Mouse (Mus musculus) MEL (cell line): ENCODE results near the gene Arhgap35. TPM values are rescaled to one million over a fixed set of nuclear protein-coding genes. Genes with fewer than 3 reads are reported as not detected.
A peak's percentile ranks its signal among the peaks of the same experiment; 100 is the strongest.

Experiments used
- DNase-seq: peaks from one replicate; pipeline ENCODE4 v3.0.0; 2011; ENCODE audit warnings: low read depth, low spot score
- H3K27ac ChIP-seq: 2 replicates; pipeline ENCODE4 v1.5.1; 2012; ENCODE audit warnings: low read depth, mild to moderate bottlenecking, control low read depth, low read length, moderate library complexity; ENCODE audit not compliant: control insufficient read depth
- H3K27me3 ChIP-seq, 2 experiments: fragments of 150-350 bp in 1 of 2; sonication (generic) in 1 of 2; 2 replicates each; pipeline ENCODE4 v1.6.1; 2012; ENCODE audit warnings: low read length in 2 of 2, mild to moderate bottlenecking in 2 of 2, improper control_type of control experiment in 1 of 2, moderate library complexity in 1 of 2; ENCODE audit not compliant: insufficient read depth in 2 of 2, control insufficient read depth in 1 of 2
- H3K36me3 ChIP-seq, 2 experiments: 2 replicates each; pipeline ENCODE4 v1.6.1; 2012 to 2014; ENCODE audit warnings: low read length in 2 of 2, improper control_type of control experiment in 1 of 2, inconsistent platforms in 1 of 2, mild to moderate bottlenecking in 1 of 2; ENCODE audit not compliant: insufficient read depth in 2 of 2, control insufficient read depth in 1 of 2
- H3K4me1 ChIP-seq, 2 experiments: fragments of 150-350 bp in 1 of 2; sonication (generic) in 1 of 2; 2 replicates each; pipeline ENCODE4 v1.6.1; 2012; ENCODE audit warnings: low read length in 2 of 2, improper control_type of control experiment in 1 of 2, mild to moderate bottlenecking in 1 of 2; ENCODE audit not compliant: insufficient read depth in 2 of 2, control insufficient read depth in 1 of 2
- H3K4me3 ChIP-seq, 2 experiments: fragments of 150-350 bp in 1 of 2; sonication (generic) in 1 of 2; 2 replicates each; pipeline ENCODE4 v1.5.1; 2012; ENCODE audit warnings: low read depth in 2 of 2, low read length in 2 of 2, mild to moderate bottlenecking in 2 of 2, moderate library complexity in 2 of 2, control low read depth in 1 of 2, improper control_type of control experiment in 1 of 2; ENCODE audit not compliant: control insufficient read depth in 1 of 2, insufficient read depth in 1 of 2
- H3K79me2 ChIP-seq: 2 replicates; pipeline ENCODE4 v1.6.1; 2012; ENCODE audit warnings: mild to moderate bottlenecking, low read length, moderate library complexity; ENCODE audit not compliant: control insufficient read depth, poor library complexity, insufficient read depth
- H3K9ac ChIP-seq: 2 replicates; pipeline ENCODE4 v1.6.1; 2012; ENCODE audit warnings: low read depth, mild to moderate bottlenecking, control low read depth, low read length, moderate library complexity; ENCODE audit not compliant: control insufficient read depth, poor library complexity, severe bottlenecking
- H3K9me3 ChIP-seq: fragments of 150-350 bp; sonication (generic); replicated peaks from 2 replicates; pipeline ENCODE4 v1.6.1; 2012; ENCODE audit warnings: mild to moderate bottlenecking, low read length, improper control_type of control experiment, moderate library complexity; ENCODE audit not compliant: insufficient read depth
- BHLHE40 ChIP-seq: IDR thresholded peaks from 2 replicates; pipeline ENCODE4 v1.6.1; 2012; ENCODE audit warnings: low read depth, mild to moderate bottlenecking, inconsistent platforms, low read length, improper control_type of control experiment, borderline replicate concordance
- CHD1 ChIP-seq: IDR thresholded peaks from 2 replicates; pipeline ENCODE4 v1.6.1; 2012; ENCODE audit warnings: low read depth, mild to moderate bottlenecking, inconsistent platforms, low read length, improper control_type of control experiment
- CHD2 ChIP-seq: IDR thresholded peaks from 2 replicates; pipeline ENCODE4 v1.6.1; 2011; ENCODE audit warnings: low read length, improper control_type of control experiment
- CTCF ChIP-seq, 3 experiments: IDR thresholded peaks in 2 of 3; conservative IDR thresholded peaks in 1 of 3; 2 replicates each; pipeline ENCODE4 v1.5.1; 2011 to 2012; ENCODE audit warnings: low read length in 3 of 3, low read depth in 2 of 3, mild to moderate bottlenecking in 2 of 3, improper control_type of control experiment in 1 of 3, inconsistent platforms in 1 of 3, mixed read lengths in 1 of 3, moderate library complexity in 1 of 3; ENCODE audit not compliant: control insufficient read depth in 1 of 3, insufficient read depth in 1 of 3, poor library complexity in 1 of 3, severe bottlenecking in 1 of 3
- E2F4 ChIP-seq: IDR thresholded peaks from 2 replicates; pipeline ENCODE4 v1.6.1; 2011; ENCODE audit warnings: low read depth, low read length, improper control_type of control experiment, borderline replicate concordance
- ELF1 ChIP-seq: IDR thresholded peaks from 2 replicates; pipeline ENCODE4 v1.6.1; 2014; ENCODE audit warnings: low read depth, mild to moderate bottlenecking, inconsistent platforms, low read length, improper control_type of control experiment, moderate library complexity
- ETS1 ChIP-seq: IDR thresholded peaks from 2 replicates; pipeline ENCODE4 v1.6.1; 2012; ENCODE audit warnings: low read depth, mild to moderate bottlenecking, inconsistent platforms, low read length, improper control_type of control experiment, moderate library complexity
- GATA1 ChIP-seq: IDR thresholded peaks from 2 replicates; pipeline ENCODE4 v1.6.1; 2011; ENCODE audit warnings: low read depth, low read length, improper control_type of control experiment
- HCFC1 ChIP-seq: IDR thresholded peaks from 2 replicates; pipeline ENCODE4 v1.6.1; 2012; ENCODE audit warnings: low read depth, mild to moderate bottlenecking, inconsistent platforms, low read length, improper control_type of control experiment, moderate library complexity
- MEF2A ChIP-seq: IDR thresholded peaks from 2 replicates; pipeline ENCODE4 v1.6.1; 2014; ENCODE audit warnings: low read depth, mild to moderate bottlenecking, inconsistent platforms, low read length, improper control_type of control experiment; ENCODE audit not compliant: poor library complexity, insufficient replicate concordance, severe bottlenecking; ENCODE audit errors: extremely low read depth
- MXI1 ChIP-seq: IDR thresholded peaks from 2 replicates; pipeline ENCODE4 v1.6.1; 2011; ENCODE audit warnings: mild to moderate bottlenecking, low read depth, low read length, improper control_type of control experiment
- MYB ChIP-seq: IDR thresholded peaks from 2 replicates; pipeline ENCODE4 v1.6.1; 2011; ENCODE audit warnings: mild to moderate bottlenecking, low read depth, low read length, improper control_type of control experiment
- MYC ChIP-seq: IDR thresholded peaks from 2 replicates; pipeline ENCODE4 v1.6.1; 2011; ENCODE audit warnings: low read depth, mild to moderate bottlenecking, low read length, improper control_type of control experiment, moderate library complexity
- NELFE ChIP-seq: IDR thresholded peaks from 2 replicates; pipeline ENCODE4 v1.6.1; 2011; ENCODE audit warnings: low read depth, low read length, improper control_type of control experiment
- NRF1 ChIP-seq: IDR thresholded peaks from 2 replicates; pipeline ENCODE4 v1.6.1; 2014; ENCODE audit warnings: low read depth, mild to moderate bottlenecking, inconsistent platforms, low read length, improper control_type of control experiment, moderate library complexity; ENCODE audit not compliant: poor library complexity, insufficient read depth, severe bottlenecking
- POLR2AphosphoS2 ChIP-seq: IDR thresholded peaks from 2 replicates; pipeline ENCODE4 v1.6.1; 2011; ENCODE audit warnings: low read length, improper control_type of control experiment
- RAD21 ChIP-seq: IDR thresholded peaks from 2 replicates; pipeline ENCODE4 v1.6.1; 2011; ENCODE audit warnings: mild to moderate bottlenecking, low read depth, low read length, improper control_type of control experiment
- RCOR1 ChIP-seq: IDR thresholded peaks from 2 replicates; pipeline ENCODE4 v1.6.1; 2012; ENCODE audit warnings: low read depth, mild to moderate bottlenecking, inconsistent platforms, low read length, improper control_type of control experiment
- SIN3A ChIP-seq: IDR thresholded peaks from 2 replicates; pipeline ENCODE4 v1.6.1; 2012; ENCODE audit warnings: low read length, improper control_type of control experiment, inconsistent platforms
- SMC3 ChIP-seq: IDR thresholded peaks from 2 replicates; pipeline ENCODE4 v1.6.1; 2011; ENCODE audit warnings: low read depth, low read length, improper control_type of control experiment
- TAL1 ChIP-seq: IDR thresholded peaks from 2 replicates; pipeline ENCODE4 v1.6.1; 2012; ENCODE audit warnings: mild to moderate bottlenecking, inconsistent platforms, low read length, moderate library complexity, mixed read lengths
- TBP ChIP-seq: IDR thresholded peaks from 2 replicates; pipeline ENCODE4 v1.8.0; 2011; ENCODE audit warnings: low read depth, low read length, improper control_type of control experiment
- ZC3H11A ChIP-seq: IDR thresholded peaks from 2 replicates; pipeline ENCODE4 v1.6.1; 2012; ENCODE audit warnings: low read depth, mild to moderate bottlenecking, inconsistent platforms, low read length, improper control_type of control experiment
- ZKSCAN1 ChIP-seq: IDR thresholded peaks from 2 replicates; pipeline ENCODE4 v1.6.1; 2012; ENCODE audit warnings: low read depth, mild to moderate bottlenecking, inconsistent platforms, low read length, improper control_type of control experiment, moderate library complexity
- ZMIZ1 ChIP-seq: IDR thresholded peaks from 2 replicates; pipeline ENCODE4 v1.6.1; 2012; ENCODE audit warnings: low read depth, mild to moderate bottlenecking, inconsistent platforms, low read length, improper control_type of control experiment, moderate library complexity
- ZNF384 ChIP-seq: IDR thresholded peaks from 2 replicates; pipeline ENCODE4 v1.6.1; 2012; ENCODE audit warnings: low read depth, mild to moderate bottlenecking, inconsistent platforms, low read length, improper control_type of control experiment
- polyA plus RNA-seq, 2 experiments: library from polyadenylated mRNA; stranded (reverse) in 1 of 2; unstranded in 1 of 2; fragments of >175 nt in 1 of 2; fragments of >200 nt in 1 of 2; gene quantifications; 2 replicates each; pipeline versions ENCODE4 v1.2.1 to v1.2.4; 2012; ENCODE audit warnings: low replicate concordance in 2 of 2, low read depth in 1 of 2; ENCODE audit not compliant: insufficient read length in 2 of 2, insufficient read depth in 1 of 2, missing spikeins in 1 of 2
- total RNA-seq: library from RNA; depleted of rRNA; stranded (reverse); fragments of 300-350 nt; gene quantifications from 2 replicates; pipeline ENCODE4 v1.2.3, GENCODE M21; 2012

Arhgap35 gene
- total and polyA plus RNA-seq, 3 experiments, result 7.4 to 13.4 TPM; not detected in 1

- TF ChIP-seq POLR2AphosphoS2 (no peak), RCOR1 (no peak), NELFE (no peak), GATA1 (no peak), CTCF (IDR thresholded peaks at IDR 0.05 in 2 of 3, conservative IDR thresholded peaks at IDR 0.05 in 1 of 3; ENCODE audit: control insufficient read depth in 1 of 3, insufficient read depth in 1 of 3, low read depth in 2 of 3, low read length in 3 of 3, poor library complexity in 1 of 3, severe bottlenecking in 1 of 3) (no peak), TBP (no peak), E2F4 (no peak), MXI1 (no peak), NRF1 (no peak), CHD2 (no peak), ZKSCAN1 (no peak), RAD21 (no peak), TAL1 (no peak), HCFC1 (no peak), ZC3H11A (no peak), ZNF384 (no peak), MEF2A (no peak), MYB (no peak)
Observed at GRCm38 (mm10) chr7:16472116-16472709, 142.6 kb downstream of the Arhgap35 start.

GRCm38 (mm10) chr7:16471549-16471948, 143.2 kb downstream of the Arhgap35 start:
- Histone ChIP-seq H3K27me3 (no peaks in the 10 kb centered on the region), H3K27ac (no peak overlapping the region), H3K4me3 (no peak overlapping the region), H3K9ac (no peak overlapping the region), H3K79me2 (no peaks in the 10 kb centered on the region), H3K9me3 (no peaks in the 10 kb centered on the region), H3K36me3 (no peaks in the 10 kb centered on the region), H3K4me1 (no peaks in the 10 kb centered on the region)
- no peak for TF ChIP-seq ELF1
- TF ChIP-seq SIN3A, result no peak
- no peak for TF ChIP-seq ETS1
- 0 out of 2 replicates have a peak, but pooled peaks have one; percentile 36 for TF ChIP-seq TBP
- TF ChIP-seq GATA1, result no peak
- TF ChIP-seq E2F4, result no peak
- peak; percentile 65 for TF ChIP-seq SMC3
- TF ChIP-seq BHLHE40, result no peak
- TF ChIP-seq ZC3H11A, result peak; percentile 44
- no peak for TF ChIP-seq TAL1
- TF ChIP-seq RCOR1, result no peak
- TF ChIP-seq CHD2, result no peak
- TF ChIP-seq CTCF (IDR thresholded peaks at IDR 0.05 in 2 of 3, conservative IDR thresholded peaks at IDR 0.05 in 1 of 3; ENCODE audit: control insufficient read depth in 1 of 3, insufficient read depth in 1 of 3, low read depth in 2 of 3, low read length in 3 of 3, poor library complexity in 1 of 3, severe bottlenecking in 1 of 3), result peak; percentile 39 to 58 (median 54)
- no peak for TF ChIP-seq ZMIZ1
- TF ChIP-seq CHD1, result no peak
- peak; percentile 50; the same call in 1 of the 2 replicates for TF ChIP-seq MYC
- TF ChIP-seq RAD21, result peak; percentile 48
- peak; percentile 71 for DNase-seq

More at GRCm38 (mm10) chr7:16472116-16472709, 142.6 kb downstream of the Arhgap35 start:
- Histone ChIP-seq H3K4me3 (no peak overlapping the region), H3K27me3 (no peaks in the 10 kb centered on the region), H3K27ac (no peak overlapping the region), H3K9ac (no peak overlapping the region), H3K4me1 (no peaks in the 10 kb centered on the region), H3K9me3 (no peaks in the 10 kb centered on the region), H3K79me2 (no peaks in the 10 kb centered on the region), H3K36me3 (no peaks in the 10 kb centered on the region)
- no peak for DNase-seq
